Mouse (Mus musculus) brain, embryonic 14.5 days (tissue): Measurements from ENCODE around the gene Calml4. TPM values are rescaled to one million over a fixed set of nuclear protein-coding genes. Genes with fewer than 3 reads are reported as not detected.
"Not testable (repeated sequence)": the region's sequence is repeated elsewhere in the genome, so short reads cannot be mapped to it uniquely, and the experiment has no call there.

ENCODE experiments used
- DNase-seq: peaks from one replicate; pipeline ENCODE4 v3.0.0-alpha.2; 2011; ENCODE audit warnings: low read depth
- CTCF ChIP-seq: fragments of 200-500 bp; IDR thresholded peaks from 2 replicates; pipeline ENCODE4 v1.5.1; 2012; ENCODE audit warnings: inconsistent platforms, mild to moderate bottlenecking, moderate library complexity, borderline replicate concordance; ENCODE audit not compliant: insufficient read depth, insufficient read length; ENCODE audit errors: extremely low read depth
- POLR2A ChIP-seq: fragments of 200-500 bp; IDR thresholded peaks from 2 replicates; pipeline ENCODE4 v1.6.1; 2012; ENCODE audit warnings: mild to moderate bottlenecking, inconsistent platforms, borderline replicate concordance; ENCODE audit not compliant: poor library complexity, insufficient read depth, insufficient read length, severe bottlenecking; ENCODE audit errors: extremely low read depth
- polyA plus RNA-seq: library from polyadenylated mRNA; depleted of rRNA; stranded (reverse); fragments of >200 nt; gene quantifications from 2 replicates; pipeline ENCODE4 v1.2.3, GENCODE M21; 2012

The Calml4 gene
- polyA plus RNA-seq, 1 experiment: 13.3 TPM

- DNase-seq: no peak
- no peak for TF ChIP-seq CTCF
- no peak for TF ChIP-seq POLR2A
Measured at GRCm38 (mm10) chr9:62819494-62819893, 38.4 kb upstream of the Calml4 start.

GRCm38 (mm10) chr9:62819910-62820309, 38.0 kb upstream of the Calml4 start:
- DNase-seq: not testable (repeated sequence)

GRCm38 (mm10) chr9:62820829-62821228, 37.1 kb upstream of the Calml4 start:
- TF ChIP-seq POLR2A: no peak
- no peak for TF ChIP-seq CTCF

GRCm38 (mm10) chr9:62821811-62822210, 36.1 kb upstream of the Calml4 start:
- TF ChIP-seq CTCF (no peak), POLR2A (no peak)

More at GRCm38 (mm10) chr9:62820829-62821228, 37.1 kb upstream of the Calml4 start:
- no peak for DNase-seq

GRCm38 (mm10) chr9:62825791-62826393, 32.0 kb upstream of the Calml4 start:
- DNase-seq: peak; percentile 61
- TF ChIP-seq CTCF: no peak
- no peak for TF ChIP-seq POLR2A

More at GRCm38 (mm10) chr9:62821811-62822210, 36.1 kb upstream of the Calml4 start:
- no peak for DNase-seq

GRCm38 (mm10) chr9:62826456-62826855, 31.4 kb upstream of the Calml4 start:
- no peak for TF ChIP-seq POLR2A
- TF ChIP-seq CTCF: no peak
- DNase-seq: no peak

GRCm38 (mm10) chr9:62827939-62828652, 29.8 kb upstream of the Calml4 start:
- TF ChIP-seq CTCF (no peak), POLR2A (no peak)
- peak; percentile 81 for DNase-seq

GRCm38 (mm10) chr9:62828662-62829086, 29.2 kb upstream of the Calml4 start:
- peak; percentile 98 for DNase-seq
- peak; percentile 92 for TF ChIP-seq CTCF
- TF ChIP-seq POLR2A: 0 out of 2 replicates have a peak, but pooled peaks have one; percentile 9

- no peak for TF ChIP-seq CTCF
- no peak for TF ChIP-seq POLR2A
- DNase-seq: no peak
Measured at GRCm38 (mm10) chr9:62829877-62830276, 28.0 kb upstream of the Calml4 start.

- TF ChIP-seq CTCF: no peak
- no peak for TF ChIP-seq POLR2A
- no peak for DNase-seq
Measured at GRCm38 (mm10) chr9:62834906-62835305, 23.0 kb upstream of the Calml4 start.

GRCm38 (mm10) chr9:62835705-62836446, 22.0 kb upstream of the Calml4 start:
- peak; percentile 26 for DNase-seq

GRCm38 (mm10) chr9:62837611-62838010, 20.3 kb upstream of the Calml4 start:
- no peak for DNase-seq
- no peak for TF ChIP-seq POLR2A
- TF ChIP-seq CTCF: no peak

More at GRCm38 (mm10) chr9:62835705-62836446, 22.0 kb upstream of the Calml4 start:
- TF ChIP-seq POLR2A (no peak), CTCF (no peak)

- no peak for TF ChIP-seq POLR2A
- TF ChIP-seq CTCF: no peak
- DNase-seq: no peak
Measured at GRCm38 (mm10) chr9:62838146-62838505, 19.8 kb upstream of the Calml4 start.
